Mouse (Mus musculus): Measurements from ENCODE around the gene Hcfc2.

The Hcfc2 gene

GRCm38 (mm10) chr10:82695956-82696355 lies at the start of gene Hcfc2:
TSS of gene Hcfc2 (plus strand) at chr10:82696160.
- in situ Hi-C loops (cut with MboI; ENCODE audit: unreplicated experiment in 2 of 2), result loop anchor here in 1 of 2 experiments (5.0 to 10.0 kb wide), 3 partner anchors 66 to 651 kb away; partner anchors contain the start of genes Nfyb, Tdg and Zfp873

DNA sequence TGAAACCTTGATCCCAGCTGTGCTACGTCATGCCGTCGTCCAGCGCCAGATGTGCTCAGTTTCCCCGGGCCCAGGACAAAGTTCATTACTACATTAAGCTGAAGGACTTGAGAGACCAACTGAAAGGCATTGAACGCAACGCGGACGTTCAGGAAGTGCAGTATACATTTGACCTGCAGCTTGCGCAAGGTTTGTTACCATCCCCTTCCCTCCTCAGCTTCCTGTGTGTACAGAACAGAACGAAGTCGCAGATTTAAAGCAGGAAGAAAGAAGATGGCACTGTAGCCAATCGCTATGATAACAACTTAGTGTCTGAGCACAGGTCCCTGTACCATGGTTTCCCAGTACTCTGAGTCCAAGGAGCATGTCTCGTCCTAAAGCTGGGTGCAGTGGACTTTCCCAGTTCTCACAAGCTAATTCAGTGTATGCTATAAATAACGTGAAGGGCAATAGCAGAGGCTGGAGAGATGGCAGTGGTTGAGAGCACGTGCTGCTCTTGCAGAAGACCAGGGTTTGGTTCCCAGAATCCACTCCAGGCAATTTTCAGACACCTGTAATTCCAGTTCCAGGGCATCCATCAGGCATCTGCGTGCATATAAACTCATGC lies 48.7 kb upstream of the Hcfc2 start:
- in situ Hi-C loops (cut with MboI; ENCODE audit: unreplicated experiment in 2 of 2), result loop anchor here in 1 of 2 experiments (10.0 to 25.0 kb wide), 2 partner anchors 937 to 1260 kb away; partner anchors contain the start of genes Dohh, Fzr1, Gm48551 and Gm48552

- in situ Hi-C loops (cut with MboI; ENCODE audit: unreplicated experiment in 2 of 2), result loop anchor here (25.0 kb wide), 1 partner anchor 561 kb away; no protein-coding TSS in a partner anchor
Measured at GRCm38 (mm10) chr10:82651221-82651620, 44.7 kb upstream of the Hcfc2 start.

- in situ Hi-C loops (cut with MboI; ENCODE audit: unreplicated experiment in 2 of 2), result loop anchor here (25.0 kb wide), 1 partner anchor 560 kb away; no protein-coding TSS in a partner anchor
Measured at GRCm38 (mm10) chr10:82652625-82653024, 43.3 kb upstream of the Hcfc2 start.

DNA sequence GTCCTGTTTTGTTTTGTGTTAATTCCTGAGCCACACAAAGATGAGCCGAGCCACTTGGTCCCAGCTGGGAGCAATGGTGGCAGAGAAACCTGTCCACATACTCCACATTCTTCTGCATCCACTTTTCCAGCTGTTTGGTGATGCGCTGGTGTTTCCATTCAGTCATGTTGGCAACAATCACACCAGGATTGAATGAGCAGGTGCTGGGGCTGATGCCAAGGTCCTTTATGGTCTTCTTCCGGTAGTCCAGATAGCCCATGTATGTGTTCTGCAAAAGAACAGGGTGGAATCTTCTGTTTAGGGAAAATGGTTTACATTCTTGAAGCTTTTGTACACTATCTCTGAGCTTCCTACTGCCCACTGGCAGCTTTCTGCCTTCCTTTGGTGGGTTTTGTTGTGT lies 41.4 kb upstream of the Hcfc2 start:
- in situ Hi-C loops (cut with MboI; ENCODE audit: unreplicated experiment in 2 of 2), result loop anchor here (25.0 kb wide), 1 partner anchor 558 kb away; no protein-coding TSS in a partner anchor

DNA sequence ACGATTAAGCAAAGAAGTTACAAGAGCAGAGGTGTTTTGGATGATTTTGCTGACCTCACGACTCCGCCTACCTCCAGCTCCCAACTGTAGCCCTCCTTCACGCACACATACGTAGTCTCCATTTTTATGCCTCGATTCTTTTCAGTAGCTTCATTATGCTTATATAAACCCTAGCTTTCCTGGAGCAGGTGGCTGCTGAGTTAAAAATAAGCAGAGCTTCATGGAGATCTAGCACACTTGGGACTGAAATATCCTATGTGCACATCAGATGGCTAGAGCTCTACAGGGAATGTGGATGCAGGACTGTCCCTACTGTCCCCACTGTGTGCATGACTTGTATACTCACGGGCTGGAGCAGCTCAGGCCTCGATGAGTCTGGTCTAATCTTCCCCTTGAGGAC lies 34.1 kb upstream of the Hcfc2 start:
- in situ Hi-C loops (cut with MboI; ENCODE audit: unreplicated experiment in 2 of 2), result loop anchor here (25.0 kb wide), 1 partner anchor 550 kb away; no protein-coding TSS in a partner anchor

GRCm38 (mm10) chr10:82662267-82662990 lies 33.5 kb upstream of the Hcfc2 start:
- in situ Hi-C loops (cut with MboI; ENCODE audit: unreplicated experiment in 2 of 2), result loop anchor here (25.0 kb wide), 1 partner anchor 550 kb away; no protein-coding TSS in a partner anchor

- in situ Hi-C loops (cut with MboI; ENCODE audit: unreplicated experiment in 2 of 2), result loop anchor here (25.0 kb wide), 1 partner anchor 549 kb away; no protein-coding TSS in a partner anchor
Measured at GRCm38 (mm10) chr10:82663289-82663688, 32.7 kb upstream of the Hcfc2 start.

DNA sequence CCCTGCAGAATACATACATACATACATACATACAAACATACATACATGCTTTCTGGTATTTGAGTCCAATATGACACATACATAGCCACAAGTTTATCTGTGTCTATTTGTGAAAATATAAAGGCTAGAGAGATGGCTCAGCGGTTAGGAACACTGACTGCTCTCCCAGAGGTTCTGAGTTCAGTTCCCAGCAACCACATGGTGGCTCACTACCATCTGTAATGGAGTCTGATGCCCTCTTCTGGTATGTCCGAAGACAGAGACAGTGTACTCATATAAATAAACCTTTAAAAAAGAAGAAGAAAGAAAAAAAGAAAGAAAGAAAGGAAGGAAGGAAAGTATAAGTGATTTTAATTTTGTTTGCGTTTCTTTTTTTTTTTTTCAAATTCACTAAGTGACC lies 30.0 kb upstream of the Hcfc2 start:
- in situ Hi-C loops (cut with MboI; ENCODE audit: unreplicated experiment in 2 of 2), result loop anchor here (5.0 to 25.0 kb wide), 3 partner anchors 36 to 546 kb away; no protein-coding TSS in a partner anchor

GRCm38 (mm10) chr10:82666436-82667234 lies 29.3 kb upstream of the Hcfc2 start:
- in situ Hi-C loops (cut with MboI; ENCODE audit: unreplicated experiment in 2 of 2), result loop anchor here (5.0 to 25.0 kb wide), 3 partner anchors 36 to 546 kb away; no protein-coding TSS in a partner anchor

DNA sequence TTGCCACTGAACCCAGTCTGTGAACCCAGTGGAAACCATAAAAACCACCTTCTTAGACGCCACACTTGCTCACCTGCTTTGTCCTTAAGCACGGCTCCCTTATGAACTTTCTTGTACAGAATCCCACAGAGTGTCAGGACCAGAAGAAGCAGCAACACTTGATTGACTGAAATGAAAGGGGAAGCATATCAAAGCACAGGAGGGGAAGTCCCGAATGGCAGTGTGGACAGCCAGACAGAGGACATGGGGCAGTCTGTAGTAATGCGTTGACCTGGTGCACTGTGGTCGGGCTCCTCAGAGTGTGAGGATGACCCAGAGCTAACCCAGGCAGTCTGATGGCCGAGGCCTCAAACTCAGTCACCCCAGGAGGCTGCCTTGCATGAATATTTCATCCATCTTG lies 25.8 kb upstream of the Hcfc2 start:
- in situ Hi-C loops (cut with MboI; ENCODE audit: unreplicated experiment in 2 of 2), result loop anchor here (25.0 kb wide), 1 partner anchor 542 kb away; no protein-coding TSS in a partner anchor

DNA sequence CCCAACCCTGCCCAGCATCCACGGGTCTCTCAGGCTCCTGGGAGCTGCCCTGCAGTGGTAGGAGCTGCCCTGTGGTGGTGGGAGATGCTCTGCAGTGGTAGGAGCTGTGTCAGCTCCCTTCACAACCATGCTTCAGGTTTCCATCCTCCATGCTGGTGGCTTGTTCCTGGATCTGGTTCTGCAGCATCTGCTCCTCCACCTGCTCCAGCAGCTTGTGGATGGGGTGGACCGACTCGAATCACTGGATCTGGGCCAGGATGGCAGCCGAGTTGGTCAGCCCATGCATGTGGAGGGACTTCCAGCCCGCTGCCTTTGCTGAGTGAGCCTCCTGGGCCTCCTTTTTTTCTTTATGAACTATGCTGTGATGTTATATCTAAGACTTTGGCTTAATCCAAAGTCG lies 19.0 kb upstream of the Hcfc2 start:
- in situ Hi-C loops (cut with MboI; ENCODE audit: unreplicated experiment in 2 of 2), result no loop called here

DNA sequence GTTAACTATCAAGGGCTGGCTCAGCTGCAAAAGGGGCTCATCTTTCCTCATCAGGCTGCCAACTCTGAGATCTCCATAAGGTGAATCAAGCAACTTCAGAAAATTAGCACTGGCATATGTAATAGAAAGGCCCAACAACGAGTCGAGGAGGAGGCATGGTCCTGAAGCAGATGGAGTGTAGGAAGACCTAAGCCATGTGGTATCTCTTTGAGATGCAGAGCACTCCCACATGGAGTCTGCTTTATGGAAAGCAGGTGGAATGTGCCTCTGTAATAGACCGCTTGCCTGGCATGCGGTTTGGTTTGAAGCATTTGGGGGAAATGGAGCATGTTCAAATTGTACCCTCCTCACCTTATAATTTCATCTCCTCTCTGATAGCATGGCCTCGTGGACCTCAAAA lies 15.2 kb upstream of the Hcfc2 start:
- in situ Hi-C loops (cut with MboI; ENCODE audit: unreplicated experiment in 2 of 2), result no loop called here

GRCm38 (mm10) chr10:82681639-82682038 lies 14.3 kb upstream of the Hcfc2 start:
- in situ Hi-C loops (cut with MboI; ENCODE audit: unreplicated experiment in 2 of 2), result no loop called here

DNA sequence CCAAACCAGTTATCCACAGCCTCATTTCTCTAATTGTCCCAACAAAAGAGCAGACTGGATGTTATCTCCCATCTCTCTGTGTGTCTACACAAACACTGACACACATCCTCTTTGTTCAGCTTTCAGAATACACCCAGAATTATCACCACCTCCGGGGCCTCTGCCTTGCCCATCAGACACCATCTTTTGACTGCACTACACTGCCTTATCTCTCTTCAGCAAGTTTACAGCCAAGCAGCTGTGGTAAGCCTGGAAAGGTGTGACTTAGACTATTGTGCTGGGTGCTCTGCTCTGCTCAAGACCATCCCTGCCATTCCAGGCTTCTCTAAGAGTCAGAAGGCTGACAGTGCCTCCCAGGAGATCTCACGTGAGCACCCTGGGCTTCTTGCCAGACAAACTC lies 10.5 kb upstream of the Hcfc2 start:
- in situ Hi-C loops (cut with MboI; ENCODE audit: unreplicated experiment in 2 of 2), result no loop called here

- in situ Hi-C loops (cut with MboI; ENCODE audit: unreplicated experiment in 2 of 2), result loop anchor here in 1 of 2 experiments (10.0 kb wide), 1 partner anchor 645 kb away; the partner anchor contains the start of gene Zfp873
Measured at GRCm38 (mm10) chr10:82689681-82690211, 6.2 kb upstream of the Hcfc2 start.

DNA sequence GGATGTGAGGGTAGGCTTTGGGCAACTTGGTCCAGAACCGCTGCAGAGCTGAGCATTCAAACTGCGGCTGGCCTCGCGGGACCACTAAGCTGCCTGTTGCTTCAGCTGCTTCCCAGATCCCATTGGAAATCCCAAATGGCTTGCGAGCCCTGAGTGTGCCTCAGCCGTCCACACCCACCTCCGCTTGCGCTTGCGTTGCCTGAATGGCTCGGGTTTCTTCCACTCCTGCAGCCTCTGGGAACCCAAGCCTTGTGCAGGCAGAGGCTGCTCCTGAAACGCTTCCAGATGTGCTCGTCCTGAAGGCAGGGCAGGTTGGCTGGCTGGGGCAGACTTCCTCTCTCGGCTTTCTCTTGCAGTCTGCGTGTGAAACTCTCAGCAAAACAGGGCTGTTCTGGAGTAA lies 5.5 kb upstream of the Hcfc2 start, which contains the start of gene Glt8d2:
Gene Glt8d2 (minus strand): TSS at position 157 of the 400 bp plus-strand sequence.
- in situ Hi-C loops (cut with MboI; ENCODE audit: unreplicated experiment in 2 of 2), result loop anchor here in 1 of 2 experiments (10.0 kb wide), 1 partner anchor 646 kb away; the partner anchor contains the start of gene Zfp873

GRCm38 (mm10) chr10:82696453-82697079 lies 606 bp downstream of the Hcfc2 start:
- in situ Hi-C loops (cut with MboI; ENCODE audit: unreplicated experiment in 2 of 2), result loop anchor here in 1 of 2 experiments (5.0 to 10.0 kb wide), 3 partner anchors 66 to 652 kb away; partner anchors contain the start of genes Nfyb, Tdg and Zfp873

DNA sequence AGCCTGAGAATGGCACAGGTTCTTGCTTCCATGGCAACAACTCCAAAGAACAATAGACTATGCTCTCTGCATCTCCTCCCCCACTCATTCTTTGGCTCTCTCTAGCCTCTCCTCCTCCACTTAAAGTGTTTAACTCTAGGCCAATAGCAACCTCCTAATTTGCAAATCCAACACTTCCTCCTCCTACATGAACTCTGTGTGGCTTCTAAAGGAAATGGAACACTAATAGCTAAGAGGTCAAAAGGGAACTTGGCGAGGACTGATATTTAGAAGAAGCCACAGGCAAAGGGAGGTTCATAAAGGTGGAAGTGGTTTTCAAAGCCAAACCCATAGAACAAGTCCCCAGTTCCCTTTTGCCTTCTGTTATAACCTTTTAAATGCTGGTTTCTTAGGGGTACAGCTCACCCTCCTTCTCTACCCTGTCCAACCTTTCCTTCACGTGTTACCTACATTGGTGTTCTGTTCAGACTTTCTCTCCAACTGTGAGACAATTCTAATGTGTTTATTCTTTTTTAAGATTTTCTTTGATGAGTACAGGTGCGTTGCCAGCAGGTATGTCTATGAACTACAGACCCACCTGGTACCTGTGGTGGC lies 1.4 kb downstream of the Hcfc2 start:
- in situ Hi-C loops (cut with MboI; ENCODE audit: unreplicated experiment in 2 of 2), result loop anchor here in 1 of 2 experiments (5.0 to 10.0 kb wide), 3 partner anchors 65 to 653 kb away; partner anchors contain the start of genes Nfyb, Tdg and Zfp873

Data from v-Abl transformed pro-B cells (cell line).